Mouse (Mus musculus): ENCODE data around the gene Nlk. TPM values are rescaled to one million over a fixed set of nuclear protein-coding genes. Genes with fewer than 3 reads are reported as not detected.

Nlk gene
- polyA plus RNA-seq, 1 experiment from 2014 or later, result 15.9 TPM

- no peak overlapping the region for H3K4me3 ChIP-seq (ENCODE audit: low read depth, low read length)
- DNase-seq (ENCODE audit: low spot score), result no peak
- no peaks in the 10 kb centered on the region for H3K36me3 ChIP-seq (ENCODE audit: insufficient read depth, low read length)
- no peak for ATAC-seq
- no peaks in the 10 kb centered on the region for H3K4me1 ChIP-seq (ENCODE audit: insufficient read depth, low read depth, low read length)
- H3K9me3 ChIP-seq (ENCODE audit: low read length), result no peaks in the 10 kb centered on the region
- TF ChIP-seq CTCF (IDR thresholded peaks at IDR 0.05) (no peak), EP300 (IDR thresholded peaks at IDR 0.05) (no peak)
- no peaks in the 10 kb centered on the region for H3K27me3 ChIP-seq (replicated peaks; ENCODE audit: insufficient read depth, low read length)
- no peak overlapping the region for H3K4me2 ChIP-seq (replicated peaks; ENCODE audit: low read depth, low read length)
- H3K27ac ChIP-seq (ENCODE audit: low read length), result no peak overlapping the region
- 92% methylated on average over 2 of the region's 2 CpGs for WGBS
- H3K9ac ChIP-seq (replicated peaks; ENCODE audit: low read depth), result no peak overlapping the region
Measured at GRCm38 (mm10) chr11:78632782-78633181, 64.4 kb downstream of the Nlk start.

GRCm38 (mm10) chr11:78628871-78629270 lies 68.3 kb downstream of the Nlk start:
- no peaks in the 10 kb centered on the region for H3K4me1 ChIP-seq (ENCODE audit: insufficient read depth, low read depth, low read length)
- no peak for TF ChIP-seq CTCF (IDR thresholded peaks at IDR 0.05)
- TF ChIP-seq EP300 (IDR thresholded peaks at IDR 0.05), result no peak
- ATAC-seq (no peak), DNase-seq (ENCODE audit: low spot score) (no peak)
- no peak overlapping the region for H3K9ac ChIP-seq (replicated peaks; ENCODE audit: low read depth)
- no peaks in the 10 kb centered on the region for H3K27me3 ChIP-seq (replicated peaks; ENCODE audit: insufficient read depth, low read length)
- H3K27ac ChIP-seq (ENCODE audit: low read length), result no peak overlapping the region
- no peak overlapping the region for H3K4me2 ChIP-seq (replicated peaks; ENCODE audit: low read depth, low read length)
- no peaks in the 10 kb centered on the region for H3K9me3 ChIP-seq (ENCODE audit: low read length)
- 85% methylated on average over 3 of the region's 3 CpGs for WGBS
- H3K4me3 ChIP-seq (ENCODE audit: low read depth, low read length), result no peak overlapping the region
- no peaks in the 10 kb centered on the region for H3K36me3 ChIP-seq (ENCODE audit: insufficient read depth, low read length)

GRCm38 (mm10) chr11:78624377-78624776 lies 72.8 kb downstream of the Nlk start:
- Histone ChIP-seq H3K9ac (replicated peaks; ENCODE audit: low read depth) (no peak overlapping the region), H3K4me1 (ENCODE audit: insufficient read depth, low read depth, low read length) (no peaks in the 10 kb centered on the region), H3K27me3 (replicated peaks; ENCODE audit: insufficient read depth, low read length) (no peaks in the 10 kb centered on the region), H3K36me3 (ENCODE audit: insufficient read depth, low read length) (no peaks in the 10 kb centered on the region), H3K4me3 (ENCODE audit: low read depth, low read length) (no peak overlapping the region), H3K9me3 (ENCODE audit: low read length) (no peaks in the 10 kb centered on the region), H3K27ac (ENCODE audit: low read length) (no peak overlapping the region; the same call in 1 of the 2 replicates), H3K4me2 (replicated peaks; ENCODE audit: low read depth, low read length) (no peak overlapping the region)
- ATAC-seq, result peak; percentile 65; the same call in 1 of the 2 replicates
- peak; percentile 63 for DNase-seq (ENCODE audit: low spot score)
- WGBS, result 22% methylated on average over 3 of the region's 3 CpGs
- TF ChIP-seq CTCF (IDR thresholded peaks at IDR 0.05) (no peak), EP300 (IDR thresholded peaks at IDR 0.05) (no peak)

GRCm38 (mm10) chr11:78621926-78622325 lies 75.2 kb downstream of the Nlk start:
- H3K4me1 ChIP-seq (ENCODE audit: insufficient read depth, low read depth, low read length), result no peaks in the 10 kb centered on the region
- TF ChIP-seq CTCF (IDR thresholded peaks at IDR 0.05), result no peak
- no peak overlapping the region for H3K27ac ChIP-seq (ENCODE audit: low read length)
- no peaks in the 10 kb centered on the region for H3K9me3 ChIP-seq (ENCODE audit: low read length)
- no peak overlapping the region for H3K4me3 ChIP-seq (ENCODE audit: low read depth, low read length)
- ATAC-seq, result no peak
- no peak for DNase-seq (ENCODE audit: low spot score)
- no peak overlapping the region for H3K4me2 ChIP-seq (replicated peaks; ENCODE audit: low read depth, low read length)
- H3K36me3 ChIP-seq (ENCODE audit: insufficient read depth, low read length), result no peaks in the 10 kb centered on the region
- H3K27me3 ChIP-seq (replicated peaks; ENCODE audit: insufficient read depth, low read length), result no peaks in the 10 kb centered on the region
- H3K9ac ChIP-seq (replicated peaks; ENCODE audit: low read depth), result no peak overlapping the region

- H3K36me3 ChIP-seq (ENCODE audit: insufficient read depth, low read length), result no peaks in the 10 kb centered on the region
- no peak overlapping the region for H3K27ac ChIP-seq (ENCODE audit: low read length)
- no peak overlapping the region for H3K4me3 ChIP-seq (ENCODE audit: low read depth, low read length)
- no peak overlapping the region for H3K9ac ChIP-seq (replicated peaks; ENCODE audit: low read depth)
- no peak for TF ChIP-seq CTCF (IDR thresholded peaks at IDR 0.05)
- TF ChIP-seq EP300 (IDR thresholded peaks at IDR 0.05), result no peak
- ATAC-seq, result no peak
- WGBS, result 57% methylated on average over 3 of the region's 3 CpGs
- no peaks in the 10 kb centered on the region for H3K4me1 ChIP-seq (ENCODE audit: insufficient read depth, low read depth, low read length)
- H3K4me2 ChIP-seq (replicated peaks; ENCODE audit: low read depth, low read length), result no peak overlapping the region
- H3K27me3 ChIP-seq (replicated peaks; ENCODE audit: insufficient read depth, low read length), result no peaks in the 10 kb centered on the region
- H3K9me3 ChIP-seq (ENCODE audit: low read length), result no peaks in the 10 kb centered on the region
- no peak for DNase-seq (ENCODE audit: low spot score)
Measured at GRCm38 (mm10) chr11:78620179-78620578, 77.0 kb downstream of the Nlk start.

GRCm38 (mm10) chr11:78611273-78611672 lies 85.9 kb downstream of the Nlk start:
- Histone ChIP-seq H3K27me3 (replicated peaks; ENCODE audit: insufficient read depth, low read length) (no peaks in the 10 kb centered on the region), H3K9ac (replicated peaks; ENCODE audit: low read depth) (no peak overlapping the region), H3K27ac (ENCODE audit: low read length) (no peak overlapping the region), H3K4me3 (ENCODE audit: low read depth, low read length) (no peak overlapping the region), H3K4me1 (ENCODE audit: insufficient read depth, low read depth, low read length) (no peaks in the 10 kb centered on the region), H3K4me2 (replicated peaks; ENCODE audit: low read depth, low read length) (no peak overlapping the region), H3K9me3 (ENCODE audit: low read length) (no peaks in the 10 kb centered on the region), H3K36me3 (ENCODE audit: insufficient read depth, low read length) (no peaks in the 10 kb centered on the region)
- DNase-seq (ENCODE audit: low spot score) (no peak), ATAC-seq (no peak)
- TF ChIP-seq CTCF (IDR thresholded peaks at IDR 0.05) (no peak), EP300 (IDR thresholded peaks at IDR 0.05) (no peak)

GRCm38 (mm10) chr11:78609657-78610056 lies 87.5 kb downstream of the Nlk start:
- ATAC-seq, result no peak
- no peaks in the 10 kb centered on the region for H3K9me3 ChIP-seq (ENCODE audit: low read length)
- H3K4me2 ChIP-seq (replicated peaks; ENCODE audit: low read depth, low read length), result no peak overlapping the region
- H3K4me1 ChIP-seq (ENCODE audit: insufficient read depth, low read depth, low read length), result no peaks in the 10 kb centered on the region
- no peak overlapping the region for H3K9ac ChIP-seq (replicated peaks; ENCODE audit: low read depth)
- no peaks in the 10 kb centered on the region for H3K36me3 ChIP-seq (ENCODE audit: insufficient read depth, low read length)
- no peaks in the 10 kb centered on the region for H3K27me3 ChIP-seq (replicated peaks; ENCODE audit: insufficient read depth, low read length)
- WGBS, result 90% methylated on average over 4 of the region's 4 CpGs
- H3K27ac ChIP-seq (ENCODE audit: low read length), result no peak overlapping the region
- H3K4me3 ChIP-seq (ENCODE audit: low read depth, low read length), result no peak overlapping the region
- DNase-seq (ENCODE audit: low spot score), result no peak
- TF ChIP-seq EP300 (IDR thresholded peaks at IDR 0.05) (no peak), CTCF (IDR thresholded peaks at IDR 0.05) (no peak)
